Mouse (Mus musculus): ENCODE results near the gene Cep112.

GRCm38 (mm10) chr11:108805947-108806346 is 381.0 kb downstream of the Cep112 start:
- TF ChIP-seq CTCF (IDR thresholded peaks at IDR 0.05; ENCODE audit: low read depth) (no peak), EP300 (IDR thresholded peaks at IDR 0.05; ENCODE audit: low read depth) (no peak)

Measured in liver, embryonic 14.5 days (tissue).